Mouse (Mus musculus): Measurements from ENCODE around the gene Zfp85.
"Not testable (repeated sequence)": the region's sequence is repeated elsewhere in the genome, so short reads cannot be mapped to it uniquely, and the experiment has no call there.

DNA sequence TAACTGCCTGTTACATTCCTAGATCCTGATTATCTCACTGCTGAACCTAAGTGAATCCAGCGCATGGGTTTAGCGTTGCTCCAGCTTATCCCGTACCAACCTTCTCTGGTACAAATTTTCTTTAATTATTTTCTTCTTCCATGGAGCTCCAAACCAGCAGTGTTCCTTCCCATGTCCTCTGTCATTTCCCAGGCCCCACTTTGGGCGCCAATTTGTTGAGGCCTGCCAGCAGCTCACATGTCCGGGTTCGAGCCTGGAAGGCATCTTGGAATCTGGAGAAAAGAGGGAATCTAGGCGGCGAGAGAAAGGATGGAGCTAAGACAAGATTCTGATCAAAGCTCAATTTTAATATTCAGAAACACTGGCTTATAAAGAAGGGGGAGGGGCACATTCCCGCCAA is 20.6 kb downstream of the Zfp85 start:
- not testable (repeated sequence) for TF ChIP-seq CTCF (conservative IDR thresholded peaks at IDR 0.05 in 1 of 2, IDR thresholded peaks at IDR 0.05 in 1 of 2; ENCODE audit: low read depth in 2 of 2, low read length in 2 of 2); HCFC1 (IDR thresholded peaks at IDR 0.05; ENCODE audit: low read depth, low read length); POLR2A (IDR thresholded peaks at IDR 0.05; ENCODE audit: low read depth, low read length); E2F4 (IDR thresholded peaks at IDR 0.05; ENCODE audit: insufficient replicate concordance, low read depth, low read length); JUN (IDR thresholded peaks at IDR 0.05; ENCODE audit: insufficient read depth, low read depth, low read length); MAFK (IDR thresholded peaks at IDR 0.05; ENCODE audit: insufficient replicate concordance, low read length); ZNF384 (IDR thresholded peaks at IDR 0.05; ENCODE audit: low read depth, low read length); ETS1 (conservative IDR thresholded peaks at IDR 0.05; ENCODE audit: low read depth, low read length); RAD21 (IDR thresholded peaks at IDR 0.05; ENCODE audit: low read depth, low read length)

Measured in CH12.LX (cell line).